Mouse (Mus musculus): ENCODE results near the gene Mcoln1. TPM values are rescaled to one million over a fixed set of nuclear protein-coding genes. Genes with fewer than 3 reads are reported as not detected.

Gene Mcoln1
- polyA plus RNA-seq, 1 experiment from 2014 or later: 113 TPM

GRCm38 (mm10) chr8:3515771-3516417, 15.6 kb downstream of the Mcoln1 start:
- peaks cover 12% of the 10 kb centered on the region for H3K4me1 ChIP-seq (ENCODE audit: control insufficient read depth, insufficient read depth, low read depth, low read length)
- peaks cover 16% of the 10 kb centered on the region for H3K36me3 ChIP-seq (ENCODE audit: control insufficient read depth, insufficient read depth, low read length)
- H3K9me3 ChIP-seq (ENCODE audit: control insufficient read depth, low read length): no peaks in the 10 kb centered on the region
- ATAC-seq: peak; percentile 3; the same call in 1 of the 2 replicates
- peak overlapping the region; percentile 71 for H3K9ac ChIP-seq (ENCODE audit: low read depth, low read length)
- H3K27me3 ChIP-seq (replicated peaks; ENCODE audit: control insufficient read depth, insufficient read depth, low read length): no peaks in the 10 kb centered on the region
- H3K4me3 ChIP-seq (ENCODE audit: low read length): peak overlapping the region; percentile 55
- under 1% methylated on average over 25 of the region's 25 CpGs for WGBS
- peak overlapping the region; percentile 86 for H3K4me2 ChIP-seq (ENCODE audit: low read length)
- peak overlapping the region; percentile 75 for H3K27ac ChIP-seq (ENCODE audit: low read depth, low read length)

- peak overlapping the region; percentile 55 for H3K4me3 ChIP-seq (ENCODE audit: low read length)
- H3K4me1 ChIP-seq (ENCODE audit: control insufficient read depth, insufficient read depth, low read depth, low read length): peaks cover 12% of the 10 kb centered on the region
- peaks cover 13% of the 10 kb centered on the region for H3K36me3 ChIP-seq (ENCODE audit: control insufficient read depth, insufficient read depth, low read length)
- peak overlapping the region; percentile 86 for H3K4me2 ChIP-seq (ENCODE audit: low read length)
- peak overlapping the region; percentile 75 for H3K27ac ChIP-seq (ENCODE audit: low read depth, low read length)
- H3K9me3 ChIP-seq (ENCODE audit: control insufficient read depth, low read length): no peaks in the 10 kb centered on the region
- H3K9ac ChIP-seq (ENCODE audit: low read depth, low read length): peak overlapping the region; percentile 71
- H3K27me3 ChIP-seq (replicated peaks; ENCODE audit: control insufficient read depth, insufficient read depth, low read length): no peaks in the 10 kb centered on the region
- ATAC-seq: peak; percentile 92
- under 1% methylated on average over 36 of the region's 36 CpGs for WGBS
These were observed 16.3 kb downstream of the Mcoln1 start for GRCm38 (mm10) chr8:3516450-3517116.

DNA sequence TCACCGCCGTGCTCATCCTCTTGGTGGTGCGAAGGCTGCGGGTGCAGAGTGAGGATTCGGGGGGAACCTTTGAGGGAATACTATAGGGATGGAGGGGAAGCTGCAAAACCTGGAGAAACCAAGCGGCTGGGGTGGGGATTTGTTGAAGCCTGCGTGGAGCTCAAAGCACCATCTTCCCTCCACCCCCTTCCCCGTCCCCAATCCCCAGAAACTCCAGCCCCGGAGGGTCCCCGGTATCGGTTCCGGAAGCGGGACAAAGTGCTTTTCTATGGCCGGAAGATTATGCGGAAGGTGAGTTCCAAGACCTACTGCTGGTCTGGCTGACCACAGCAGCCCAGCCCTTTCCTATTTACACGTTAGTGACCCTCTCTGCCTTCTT, 16.8 kb downstream of the Mcoln1 start:
- Histone ChIP-seq H3K4me1 (ENCODE audit: control insufficient read depth, insufficient read depth, low read depth, low read length) (peaks cover 12% of the 10 kb centered on the region), H3K36me3 (ENCODE audit: control insufficient read depth, insufficient read depth, low read length) (peaks cover 13% of the 10 kb centered on the region), H3K27me3 (replicated peaks; ENCODE audit: control insufficient read depth, insufficient read depth, low read length) (no peaks in the 10 kb centered on the region), H3K4me2 (ENCODE audit: low read length) (peak overlapping the region; percentile 86), H3K9me3 (ENCODE audit: control insufficient read depth, low read length) (no peaks in the 10 kb centered on the region), H3K4me3 (ENCODE audit: low read length) (peak overlapping the region; percentile 55), H3K27ac (ENCODE audit: low read depth, low read length) (peak overlapping the region; percentile 75), H3K9ac (ENCODE audit: low read depth, low read length) (peak overlapping the region; percentile 71)
- WGBS: 9% methylated on average over 13 of the region's 16 CpGs
- ATAC-seq: no peak; the same call in 1 of the 2 replicates

DNA sequence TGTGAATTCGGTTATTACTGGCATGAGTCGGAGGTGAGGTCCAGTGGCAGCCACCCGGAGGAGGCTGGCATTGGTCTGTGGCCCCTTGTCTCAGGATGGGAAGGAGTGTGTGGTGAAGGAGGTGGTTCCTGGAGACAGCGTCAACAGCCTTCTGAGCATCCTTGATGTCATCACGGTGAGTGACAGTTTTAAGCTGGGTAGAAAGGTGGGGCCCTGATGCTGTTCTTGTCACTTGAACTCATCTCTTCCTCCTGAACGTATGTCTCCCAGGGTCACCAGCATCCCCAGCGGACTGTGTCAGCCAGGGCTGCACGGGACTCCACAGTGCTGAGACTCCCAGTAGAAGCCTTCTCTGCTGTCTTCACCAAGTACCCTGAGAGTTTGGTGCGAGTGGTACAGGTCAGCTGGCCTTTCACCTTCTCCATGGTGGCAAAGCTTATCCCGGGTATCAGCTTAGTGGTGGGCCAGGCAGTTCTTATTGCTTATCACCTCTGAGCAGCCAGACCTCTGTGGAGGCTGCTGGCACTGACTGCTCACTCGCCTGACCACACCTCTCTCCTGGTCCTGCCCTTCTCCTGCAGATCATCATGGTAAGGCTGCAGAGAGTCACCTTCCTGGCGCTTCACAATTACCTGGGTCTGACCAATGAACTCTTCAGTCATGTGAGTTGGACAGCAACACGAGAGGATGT, 21.9 kb downstream of the Mcoln1 start:
- Histone ChIP-seq H3K36me3 (ENCODE audit: control insufficient read depth, insufficient read depth, low read length) (peaks cover 31% of the 10 kb centered on the region), H3K4me2 (ENCODE audit: low read length) (no peak overlapping the region), H3K4me3 (ENCODE audit: low read length) (no peak overlapping the region), H3K9me3 (ENCODE audit: control insufficient read depth, low read length) (no peaks in the 10 kb centered on the region), H3K4me1 (ENCODE audit: control insufficient read depth, insufficient read depth, low read depth, low read length) (peaks cover 7% of the 10 kb centered on the region), H3K9ac (ENCODE audit: low read depth, low read length) (no peak overlapping the region), H3K27me3 (replicated peaks; ENCODE audit: control insufficient read depth, insufficient read depth, low read length) (no peaks in the 10 kb centered on the region), H3K27ac (ENCODE audit: low read depth, low read length) (no peak overlapping the region)
- 91% methylated on average over 13 of the region's 13 CpGs for WGBS
- no peak for ATAC-seq

DNA sequence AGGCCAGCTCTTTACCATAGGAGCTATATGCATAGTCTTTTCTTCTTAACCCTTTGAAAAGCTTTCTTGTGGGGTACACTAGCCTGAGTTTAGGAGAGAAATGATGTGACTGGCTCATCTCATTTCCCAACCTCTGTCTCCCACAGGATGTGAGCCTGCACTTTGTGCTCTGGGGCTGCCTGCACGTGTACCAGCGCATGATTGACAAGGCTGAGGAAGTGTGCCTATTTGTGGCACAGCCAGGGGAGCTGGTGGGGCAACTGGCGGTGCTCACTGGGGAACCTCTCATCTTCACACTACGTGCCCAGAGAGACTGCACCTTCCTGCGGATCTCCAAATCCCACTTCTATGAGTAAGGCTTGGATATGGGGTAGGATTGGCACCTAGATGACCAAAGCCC, 30.6 kb downstream of the Mcoln1 start:
- H3K4me3 ChIP-seq (ENCODE audit: low read length): no peak overlapping the region
- H3K27ac ChIP-seq (ENCODE audit: low read depth, low read length): no peak overlapping the region
- H3K9me3 ChIP-seq (ENCODE audit: control insufficient read depth, low read length): no peaks in the 10 kb centered on the region
- no peaks in the 10 kb centered on the region for H3K4me1 ChIP-seq (ENCODE audit: control insufficient read depth, insufficient read depth, low read depth, low read length)
- peaks cover 27% of the 10 kb centered on the region for H3K36me3 ChIP-seq (ENCODE audit: control insufficient read depth, insufficient read depth, low read length)
- 92% methylated on average over 5 of the region's 5 CpGs for WGBS
- H3K9ac ChIP-seq (ENCODE audit: low read depth, low read length): no peak overlapping the region
- no peaks in the 10 kb centered on the region for H3K27me3 ChIP-seq (replicated peaks; ENCODE audit: control insufficient read depth, insufficient read depth, low read length)
- H3K4me2 ChIP-seq (ENCODE audit: low read length): no peak overlapping the region
- ATAC-seq: no peak

DNA sequence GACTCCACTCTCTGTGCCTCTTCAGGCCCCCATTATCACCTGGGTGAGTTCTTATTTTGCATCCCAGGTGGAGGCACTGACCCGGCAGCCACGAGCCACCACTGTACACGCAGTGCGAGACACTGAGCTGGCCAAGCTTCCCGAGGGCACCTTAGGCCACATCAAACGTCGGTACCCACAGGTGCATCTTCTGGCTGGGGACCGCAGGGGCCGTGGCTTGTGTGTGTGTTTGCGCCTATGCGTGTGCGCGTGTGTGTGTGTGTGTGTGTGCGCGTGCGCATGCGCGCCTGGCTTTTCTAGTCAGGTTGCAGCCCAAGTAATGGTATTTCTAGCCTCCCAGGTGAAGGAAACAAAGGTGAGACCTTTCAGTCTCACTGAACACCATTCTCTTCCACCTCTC, 31.7 kb downstream of the Mcoln1 start:
- Histone ChIP-seq H3K4me2 (ENCODE audit: low read length) (no peak overlapping the region), H3K36me3 (ENCODE audit: control insufficient read depth, insufficient read depth, low read length) (peaks cover 26% of the 10 kb centered on the region), H3K27me3 (replicated peaks; ENCODE audit: control insufficient read depth, insufficient read depth, low read length) (no peaks in the 10 kb centered on the region), H3K4me3 (ENCODE audit: low read length) (no peak overlapping the region), H3K9me3 (ENCODE audit: control insufficient read depth, low read length) (no peaks in the 10 kb centered on the region), H3K9ac (ENCODE audit: low read depth, low read length) (no peak overlapping the region), H3K27ac (ENCODE audit: low read depth, low read length) (no peak overlapping the region), H3K4me1 (ENCODE audit: control insufficient read depth, insufficient read depth, low read depth, low read length) (no peaks in the 10 kb centered on the region)
- 96% methylated on average over 17 of the region's 18 CpGs for WGBS
- ATAC-seq: no peak

DNA sequence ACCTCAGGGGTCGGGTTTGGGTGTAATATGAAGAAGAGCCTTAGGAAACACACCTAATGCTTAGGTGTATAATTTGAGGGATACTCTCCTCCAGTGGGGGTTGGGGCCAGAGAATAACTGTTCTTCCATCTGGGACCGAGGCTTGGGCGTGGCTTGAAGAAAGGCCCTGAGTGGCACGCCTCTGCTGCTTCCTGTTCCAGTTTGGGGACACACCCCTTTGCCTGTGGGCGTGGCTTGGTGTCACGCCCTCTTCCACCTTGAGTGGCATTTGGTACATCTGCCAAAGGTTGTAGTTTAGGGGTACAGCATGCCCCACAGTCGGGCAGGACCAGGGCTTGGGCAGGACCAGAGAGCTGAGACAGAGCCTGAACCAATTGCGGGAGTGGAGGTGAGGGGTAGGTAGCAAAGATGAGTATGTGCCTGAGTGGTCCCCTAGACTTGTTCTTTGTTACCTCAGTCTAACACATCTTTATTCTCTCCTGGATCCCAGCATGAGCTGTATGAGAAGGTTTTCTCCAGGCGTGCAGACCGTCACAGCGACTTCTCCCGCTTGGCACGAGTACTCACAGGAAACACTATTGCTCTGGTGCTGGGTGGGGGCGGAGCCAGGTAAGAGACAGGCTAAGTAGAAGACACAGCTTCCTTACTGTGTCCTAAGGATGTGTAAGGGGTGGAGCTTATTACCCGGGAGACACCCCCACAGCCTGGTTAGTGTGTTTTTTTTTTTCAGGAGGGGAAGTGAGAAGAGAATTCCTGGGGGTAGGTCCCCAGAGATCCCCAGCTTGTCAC, 36.0 kb downstream of the Mcoln1 start:
- no peak for ATAC-seq
- Histone ChIP-seq H3K27ac (ENCODE audit: low read depth, low read length) (no peak overlapping the region), H3K9me3 (ENCODE audit: control insufficient read depth, low read length) (no peaks in the 10 kb centered on the region), H3K9ac (ENCODE audit: low read depth, low read length) (no peak overlapping the region), H3K4me3 (ENCODE audit: low read length) (no peak overlapping the region), H3K36me3 (ENCODE audit: control insufficient read depth, insufficient read depth, low read length) (peaks cover 44% of the 10 kb centered on the region), H3K4me2 (ENCODE audit: low read length) (no peak overlapping the region), H3K27me3 (replicated peaks; ENCODE audit: control insufficient read depth, insufficient read depth, low read length) (no peaks in the 10 kb centered on the region), H3K4me1 (ENCODE audit: control insufficient read depth, insufficient read depth, low read depth, low read length) (no peaks in the 10 kb centered on the region)
- WGBS: 63% methylated on average over 15 of the region's 15 CpGs

- Histone ChIP-seq H3K36me3 (ENCODE audit: control insufficient read depth, insufficient read depth, low read length) (peaks cover 42% of the 10 kb centered on the region), H3K4me3 (ENCODE audit: low read length) (no peak overlapping the region), H3K27ac (ENCODE audit: low read depth, low read length) (no peak overlapping the region), H3K9me3 (ENCODE audit: control insufficient read depth, low read length) (no peaks in the 10 kb centered on the region), H3K4me1 (ENCODE audit: control insufficient read depth, insufficient read depth, low read depth, low read length) (no peaks in the 10 kb centered on the region), H3K4me2 (ENCODE audit: low read length) (no peak overlapping the region), H3K27me3 (replicated peaks; ENCODE audit: control insufficient read depth, insufficient read depth, low read length) (no peaks in the 10 kb centered on the region), H3K9ac (ENCODE audit: low read depth, low read length) (no peak overlapping the region)
- no peak for ATAC-seq
- 94% methylated on average over 9 of the region's 9 CpGs for WGBS
These were observed 36.7 kb downstream of the Mcoln1 start for GRCm38 (mm10) chr8:3536940-3537339.

DNA sequence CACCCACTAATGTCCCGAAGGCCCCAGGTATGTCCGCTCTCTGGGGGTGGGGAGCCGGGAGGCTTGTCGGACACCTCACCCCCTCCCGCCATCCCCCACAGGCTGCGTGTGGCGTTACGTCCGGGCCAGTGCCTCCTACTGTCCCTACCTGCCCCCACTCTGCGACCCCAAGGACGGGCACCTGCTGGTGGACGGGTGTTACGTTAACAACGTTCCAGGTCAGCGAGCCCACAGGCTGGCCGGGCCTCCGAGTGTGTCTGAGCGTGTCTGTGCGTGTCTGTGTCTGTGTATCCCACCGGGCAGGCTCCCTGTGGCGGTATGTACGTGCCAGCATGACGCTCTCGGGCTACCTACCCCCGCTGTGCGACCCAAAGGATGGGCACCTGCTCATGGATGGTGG, 37.4 kb downstream of the Mcoln1 start:
- H3K27ac ChIP-seq (ENCODE audit: low read depth, low read length): no peak overlapping the region
- H3K4me1 ChIP-seq (ENCODE audit: control insufficient read depth, insufficient read depth, low read depth, low read length): no peaks in the 10 kb centered on the region
- ATAC-seq: no peak
- H3K4me2 ChIP-seq (ENCODE audit: low read length): no peak overlapping the region
- no peak overlapping the region for H3K9ac ChIP-seq (ENCODE audit: low read depth, low read length)
- WGBS: 95% methylated on average over 26 of the region's 26 CpGs
- no peak overlapping the region for H3K4me3 ChIP-seq (ENCODE audit: low read length)
- H3K9me3 ChIP-seq (ENCODE audit: control insufficient read depth, low read length): no peaks in the 10 kb centered on the region
- no peaks in the 10 kb centered on the region for H3K27me3 ChIP-seq (replicated peaks; ENCODE audit: control insufficient read depth, insufficient read depth, low read length)
- H3K36me3 ChIP-seq (ENCODE audit: control insufficient read depth, insufficient read depth, low read length): peaks cover 41% of the 10 kb centered on the region
